ENCODE assay signal across 8 mouse cellular contexts in genomic region chr4:9010381-9011128, GRCm38 (mm10).
DNase-seq lines count a peak whose midpoint lies in the region; ATAC-seq lines count a peak whose summit lies in the region.

No protein-coding gene starts in this region.

- peak overlapping the region; percentile 83 for H3K27ac ChIP-seq in forebrain, embryonic 13.5 days

- peak; percentile 86 for ATAC-seq in forebrain, embryonic 13.5 days

- no peak overlapping the region for H3K4me3 ChIP-seq in forebrain, embryonic 13.5 days

- H3K36me3 ChIP-seq in forebrain, embryonic 13.5 days (ENCODE audit: poor library complexity, severe bottlenecking) = no peaks in the 10 kb centered on the region

- H3K9me3 ChIP-seq in forebrain, embryonic 13.5 days (replicated peaks) = no peaks in the 10 kb centered on the region

- H3K4me1 ChIP-seq in forebrain, embryonic 13.5 days = peaks cover 55% of the 10 kb centered on the region

- 11% methylated on average over 17 of the region's 17 CpGs for WGBS in forebrain, embryonic 13.5 days

- peak overlapping the region; percentile 46 for H3K4me2 ChIP-seq in forebrain, embryonic 13.5 days

- DNase-seq in adrenal gland, adult 2 months = peak; percentile 27
- DNase-seq in adrenal gland, postnatal 10 days = no peak
- DNase-seq in MN1 (ENCODE audit: low spot score) = peak; percentile 71
- DNase-seq in kidney, postnatal 4 days = peak; percentile 32 to 56
- no peak for DNase-seq in thymus, postnatal 36 days
- DNase-seq in right cerebral cortex, postnatal 10 days (ENCODE audit: low spot score in 2 of 2) = no peak
- DNase-seq in retina, embryonic 14.5 days (ENCODE audit: low spot score) = no peak

- H3K9ac ChIP-seq in forebrain, embryonic 13.5 days = no peak overlapping the region

- H3K27me3 ChIP-seq in forebrain, embryonic 13.5 days = no peaks in the 10 kb centered on the region

Comparison
In these comparisons a context has a peak if more than half of its experiments do, and no peak if none do; other contexts are left out.
1. DNase-seq: peak in adrenal gland, adult 2 months (single experiment), MN1 (single experiment) and kidney, postnatal 4 days (2 of 2); none in adrenal gland, postnatal 10 days (single experiment), thymus, postnatal 36 days (0 of 2), right cerebral cortex, postnatal 10 days (0 of 2) and retina, embryonic 14.5 days (single experiment).